Mouse (Mus musculus) testis, adult 2 months (tissue): ENCODE data around the gene Slc29a3. TPM values are rescaled to one million over a fixed set of nuclear protein-coding genes. Genes with fewer than 3 reads are reported as not detected.
"Not testable (repeated sequence)": the region's sequence is repeated elsewhere in the genome, so short reads cannot be mapped to it uniquely, and the experiment has no call there.

Experiments used
- H3K27ac ChIP-seq: fragments of 200-500 bp; 2 replicates; pipeline ENCODE4 v1.5.1; 2012; ENCODE audit warnings: low read depth, low read length; ENCODE audit not compliant: control insufficient read depth, insufficient read depth
- H3K27me3 ChIP-seq: fragments of 200-500 bp; 2 replicates; pipeline ENCODE4 v1.6.1; 2012; ENCODE audit warnings: mild to moderate bottlenecking, low read length, moderate library complexity; ENCODE audit not compliant: control insufficient read depth, insufficient read depth
- H3K36me3 ChIP-seq: fragments of 200-500 bp; 2 replicates; pipeline ENCODE4 v1.6.1; 2012; ENCODE audit warnings: mild to moderate bottlenecking, low read length; ENCODE audit not compliant: control insufficient read depth, insufficient read depth
- H3K4me1 ChIP-seq: fragments of 200-500 bp; 2 replicates; pipeline ENCODE4 v1.6.1; 2012; ENCODE audit warnings: low read length; ENCODE audit not compliant: control insufficient read depth, insufficient read depth
- H3K4me3 ChIP-seq: fragments of 200-500 bp; 2 replicates; pipeline ENCODE4 v1.5.1; 2012; ENCODE audit warnings: low read depth, mild to moderate bottlenecking, low read length, moderate library complexity, mixed read lengths; ENCODE audit not compliant: control insufficient read depth
- CTCF ChIP-seq: fragments of 200-500 bp; IDR thresholded peaks from 2 replicates; pipeline ENCODE4 v1.5.1; 2012; ENCODE audit warnings: low read depth, mild to moderate bottlenecking, inconsistent platforms, low read length, moderate library complexity; ENCODE audit not compliant: control insufficient read depth, insufficient read depth, insufficient replicate concordance
- POLR2A ChIP-seq: fragments of 200-500 bp; IDR thresholded peaks from 2 replicates; pipeline ENCODE4 v1.6.1; 2012; ENCODE audit warnings: low read depth, mild to moderate bottlenecking, inconsistent platforms, low read length, moderate library complexity; ENCODE audit not compliant: control insufficient read depth
- polyA plus RNA-seq: library from polyadenylated mRNA; depleted of rRNA; stranded (reverse); fragments of >200 nt; gene quantifications from 2 replicates; pipeline ENCODE4 v1.2.3, GENCODE M21; 2012

Gene Slc29a3
- polyA plus RNA-seq, 1 experiment = 66.3 TPM

- Histone ChIP-seq H3K4me3 (no peak overlapping the region), H3K36me3 (no peaks in the 10 kb centered on the region), H3K27me3 (no peaks in the 10 kb centered on the region), H3K4me1 (no peaks in the 10 kb centered on the region; the same call in 1 of the 2 replicates), H3K27ac (no peak overlapping the region)
- TF ChIP-seq CTCF (no peak), POLR2A (no peak)
These were observed 6.1 kb downstream of the Slc29a3 start for GRCm38 (mm10) chr10:60746512-60746911.

- no peak overlapping the region for H3K4me3 ChIP-seq
- no peaks in the 10 kb centered on the region for H3K36me3 ChIP-seq
- no peaks in the 10 kb centered on the region for H3K27me3 ChIP-seq
- H3K4me1 ChIP-seq = no peaks in the 10 kb centered on the region; the same call in 1 of the 2 replicates
- no peak overlapping the region for H3K27ac ChIP-seq
- TF ChIP-seq POLR2A (no peak), CTCF (no peak)
These were observed 7.9 kb downstream of the Slc29a3 start for GRCm38 (mm10) chr10:60744543-60745290.

GRCm38 (mm10) chr10:60743681-60744080 lies 8.9 kb downstream of the Slc29a3 start:
- Histone ChIP-seq H3K4me1 (no peaks in the 10 kb centered on the region; the same call in 1 of the 2 replicates), H3K27me3 (no peaks in the 10 kb centered on the region), H3K27ac (no peak overlapping the region), H3K36me3 (no peaks in the 10 kb centered on the region), H3K4me3 (no peak overlapping the region)
- TF ChIP-seq CTCF (no peak), POLR2A (no peak)

GRCm38 (mm10) chr10:60742942-60743341 lies 9.7 kb downstream of the Slc29a3 start:
- Histone ChIP-seq H3K27me3 (no peaks in the 10 kb centered on the region), H3K36me3 (no peaks in the 10 kb centered on the region), H3K27ac (no peak overlapping the region), H3K4me1 (no peaks in the 10 kb centered on the region; the same call in 1 of the 2 replicates), H3K4me3 (no peak overlapping the region)
- TF ChIP-seq POLR2A = no peak
- no peak for TF ChIP-seq CTCF

- H3K27me3 ChIP-seq, H3K27ac ChIP-seq, H3K36me3 ChIP-seq, H3K4me3 ChIP-seq, H3K4me1 ChIP-seq: not testable (repeated sequence)
These were observed 10.3 kb downstream of the Slc29a3 start for GRCm38 (mm10) chr10:60742296-60742695.

- no peaks in the 10 kb centered on the region for H3K27me3 ChIP-seq
- no peak overlapping the region for H3K4me3 ChIP-seq
- TF ChIP-seq CTCF = no peak
- TF ChIP-seq POLR2A = no peak
- no peak overlapping the region for H3K27ac ChIP-seq
- no peaks in the 10 kb centered on the region for H3K36me3 ChIP-seq
- no peaks in the 10 kb centered on the region for H3K4me1 ChIP-seq
These were observed 11.2 kb downstream of the Slc29a3 start for GRCm38 (mm10) chr10:60741435-60741834.

GRCm38 (mm10) chr10:60739619-60740363 lies 12.8 kb downstream of the Slc29a3 start:
- H3K27me3 ChIP-seq = no peaks in the 10 kb centered on the region
- no peaks in the 10 kb centered on the region for H3K4me1 ChIP-seq
- no peak overlapping the region for H3K4me3 ChIP-seq
- no peak overlapping the region for H3K27ac ChIP-seq
- no peaks in the 10 kb centered on the region for H3K36me3 ChIP-seq
- TF ChIP-seq CTCF (no peak), POLR2A (no peak)
